Mouse (Mus musculus) embryonic facial prominence, embryonic 11.5 days (tissue): ENCODE results near the gene Hps5. TPM values are rescaled to one million over a fixed set of nuclear protein-coding genes. Genes with fewer than 3 reads are reported as not detected.

Experiments
- polyA plus RNA-seq: library from polyadenylated mRNA; unstranded; fragments of >200 nt; fragmentation: Nextera tagmentation; extraction: Ambion mirVana; gene quantifications from 2 replicates; pipeline ENCODE4 v1.2.1, GENCODE M21; 2014

Gene Hps5
- polyA plus RNA-seq, 1 experiment from 2014 or later: 14.8 TPM

Other genes with a start within 250 kb of the Hps5 start
- 10.8 and 11.6 TPM in 2 replicates for gene Sergef, start 156.3 kb downstream of the Hps5 start, polyA plus RNA-seq
- 0.29 and 0.66 TPM in 2 replicates for gene Tph1, start 123.5 kb downstream of the Hps5 start, polyA plus RNA-seq
- 45.6 and 51.7 TPM in 2 replicates for gene Saal1, start 85.4 kb downstream of the Hps5 start, polyA plus RNA-seq
- gene Saa3, start 80.4 kb downstream of the Hps5 start, polyA plus RNA-seq: not detected in 2 replicates
- not detected in 2 replicates for gene Saa4, start 63.5 kb downstream of the Hps5 start, polyA plus RNA-seq
- 0.67 and 0.89 TPM in 2 replicates for gene Saa1, start 53.1 kb downstream of the Hps5 start, polyA plus RNA-seq
- gene Saa2, start 44.3 kb downstream of the Hps5 start, polyA plus RNA-seq: 1.4 and 1.6 TPM in 2 replicates
- 60.2 and 64.0 TPM in 2 replicates for gene Gtf2h1, start within 50 bp of the Hps5 start, polyA plus RNA-seq
- 1,561 and 1,765 TPM in 2 replicates for gene Ldha, start 45.4 kb upstream of the Hps5 start, polyA plus RNA-seq
- 0.26 TPM in 1 of 2 replicates, not detected in the other for gene Ldhc, start 65.1 kb upstream of the Hps5 start, polyA plus RNA-seq
- gene Tsg101, start 123.9 kb upstream of the Hps5 start, polyA plus RNA-seq: 306 and 341 TPM in 2 replicates
- gene Uevld, start 162.5 kb upstream of the Hps5 start, polyA plus RNA-seq: 13.1 and 14.8 TPM in 2 replicates
- not detected in 2 replicates for gene Gm9999, start 187.5 kb upstream of the Hps5 start, polyA plus RNA-seq
- gene Spty2d1, start 212.3 kb upstream of the Hps5 start, polyA plus RNA-seq: 13.5 and 14.5 TPM in 2 replicates